Mouse (Mus musculus) bone marrow, adult 2 months (tissue): Measurements from ENCODE around the gene Aldh6a1. TPM values are rescaled to one million over a fixed set of nuclear protein-coding genes. Genes with fewer than 3 reads are reported as not detected.

Experiments
- H3K27ac ChIP-seq: fragments of 200-500 bp; 2 replicates; pipeline ENCODE4 v1.5.1; 2012; ENCODE audit warnings: low read depth, mild to moderate bottlenecking, control low read depth, inconsistent platforms, low read length; ENCODE audit not compliant: control insufficient read depth, poor library complexity, insufficient read depth
- H3K4me1 ChIP-seq: fragments of 200-500 bp; 2 replicates; pipeline ENCODE4 v1.6.1; 2011; ENCODE audit warnings: low read length; ENCODE audit not compliant: control insufficient read depth, insufficient read depth
- H3K4me3 ChIP-seq: fragments of 200-500 bp; replicated peaks from 2 replicates; pipeline ENCODE3; 2011; ENCODE audit warnings: mild to moderate bottlenecking, low read depth, low read length, control low read depth; ENCODE audit not compliant: control insufficient read depth
- CTCF ChIP-seq: fragments of 200-500 bp; IDR thresholded peaks from 2 replicates; pipeline ENCODE4 v1.5.1; 2011; ENCODE audit warnings: low read length, control low read depth; ENCODE audit not compliant: control insufficient read depth, insufficient read depth
- POLR2A ChIP-seq: fragments of 200-500 bp; IDR thresholded peaks from 2 replicates; pipeline ENCODE4 v1.6.1; 2011; ENCODE audit warnings: low read depth, mild to moderate bottlenecking, control low read depth, low read length, borderline replicate concordance; ENCODE audit not compliant: control insufficient read depth
- WGBS: fragments of 180-500 bp; shearing (Covaris S2); methylation state at CpG from one replicate; pipeline ENCODE4 v1.1.7; 2018; 5-methylcytosine and 5-hydroxymethylcytosine counted together
- polyA plus RNA-seq: library from polyadenylated mRNA; stranded (reverse); fragments of >200 nt; gene quantifications from 2 replicates; pipeline ENCODE4 v1.2.4, GENCODE M21; 2011; ENCODE audit warnings: low replicate concordance; ENCODE audit not compliant: missing spikeins, insufficient read depth, insufficient read length

Aldh6a1 gene
- polyA plus RNA-seq, 1 experiment: 3.0 TPM

DNA sequence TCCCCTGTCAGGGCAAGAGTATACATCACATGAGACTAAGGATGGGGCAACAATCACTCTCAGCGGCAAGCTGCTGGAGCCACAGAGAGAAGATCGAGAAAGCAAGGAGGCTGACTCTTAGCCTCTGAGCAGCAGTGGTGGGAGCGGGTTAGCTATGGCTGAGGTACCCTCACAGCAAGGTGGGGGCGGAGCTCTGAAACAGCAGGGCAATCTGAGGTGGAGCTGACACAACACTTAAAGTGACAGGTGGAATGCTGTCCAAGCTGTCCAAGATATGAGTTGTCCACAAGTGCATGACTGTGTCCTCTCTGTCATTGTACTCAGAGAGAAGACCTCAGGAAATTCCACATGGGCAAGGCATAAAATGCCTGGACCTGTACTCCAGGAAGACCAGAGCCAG is 68.4 kb downstream of the Aldh6a1 start:
- Histone ChIP-seq H3K4me3 (no peak overlapping the region), H3K27ac (no peak overlapping the region), H3K4me1 (peaks cover 2% of the 10 kb centered on the region; the same call in 1 of the 2 replicates)
- TF ChIP-seq POLR2A (no peak), CTCF (no peak)
- 90% methylated on average over 4 of the region's 4 CpGs for WGBS

Other genes starting within 250 kb of the Aldh6a1 start
- 12.5 and 20.0 TPM in 2 replicates for gene Elmsan1, start 232.1 kb downstream of the Aldh6a1 start, polyA plus RNA-seq
- gene Ptgr2, start 165.8 kb downstream of the Aldh6a1 start, polyA plus RNA-seq: 17.8 and 25.3 TPM in 2 replicates
- gene Zfp410, start 134.2 kb downstream of the Aldh6a1 start, polyA plus RNA-seq: 29.1 and 31.8 TPM in 2 replicates
- gene Coq6, start 89.3 kb downstream of the Aldh6a1 start, polyA plus RNA-seq: 9.8 and 26.6 TPM in 2 replicates
- 1.5 and 2.0 TPM in 2 replicates for gene Fam161b, start 89.2 kb downstream of the Aldh6a1 start, polyA plus RNA-seq
- 13.8 and 25.0 TPM in 2 replicates for gene Entpd5, start 42.0 kb downstream of the Aldh6a1 start, polyA plus RNA-seq
- 2.8 and 3.0 TPM in 2 replicates for gene Bbof1, start 41.9 kb downstream of the Aldh6a1 start, polyA plus RNA-seq
- gene Rnf113a2, start 33.8 kb downstream of the Aldh6a1 start, polyA plus RNA-seq: 9.5 and 10.6 TPM in 2 replicates
- gene Lin52, start 418 bp upstream of the Aldh6a1 start, polyA plus RNA-seq: 12.5 and 13.0 TPM in 2 replicates
- gene Vsx2, start 118.8 kb upstream of the Aldh6a1 start, polyA plus RNA-seq: not detected in 2 replicates
- gene Abcd4, start 166.4 kb upstream of the Aldh6a1 start, polyA plus RNA-seq: 4.0 and 7.7 TPM in 2 replicates
- not detected in 2 replicates for gene Vrtn, start 190.0 kb upstream of the Aldh6a1 start, polyA plus RNA-seq
- 1.3 and 2.4 TPM in 2 replicates for gene Syndig1l, start 247.8 kb upstream of the Aldh6a1 start, polyA plus RNA-seq